ENCODE assay signal across 11 mouse cellular contexts in the genomic region with DNA sequence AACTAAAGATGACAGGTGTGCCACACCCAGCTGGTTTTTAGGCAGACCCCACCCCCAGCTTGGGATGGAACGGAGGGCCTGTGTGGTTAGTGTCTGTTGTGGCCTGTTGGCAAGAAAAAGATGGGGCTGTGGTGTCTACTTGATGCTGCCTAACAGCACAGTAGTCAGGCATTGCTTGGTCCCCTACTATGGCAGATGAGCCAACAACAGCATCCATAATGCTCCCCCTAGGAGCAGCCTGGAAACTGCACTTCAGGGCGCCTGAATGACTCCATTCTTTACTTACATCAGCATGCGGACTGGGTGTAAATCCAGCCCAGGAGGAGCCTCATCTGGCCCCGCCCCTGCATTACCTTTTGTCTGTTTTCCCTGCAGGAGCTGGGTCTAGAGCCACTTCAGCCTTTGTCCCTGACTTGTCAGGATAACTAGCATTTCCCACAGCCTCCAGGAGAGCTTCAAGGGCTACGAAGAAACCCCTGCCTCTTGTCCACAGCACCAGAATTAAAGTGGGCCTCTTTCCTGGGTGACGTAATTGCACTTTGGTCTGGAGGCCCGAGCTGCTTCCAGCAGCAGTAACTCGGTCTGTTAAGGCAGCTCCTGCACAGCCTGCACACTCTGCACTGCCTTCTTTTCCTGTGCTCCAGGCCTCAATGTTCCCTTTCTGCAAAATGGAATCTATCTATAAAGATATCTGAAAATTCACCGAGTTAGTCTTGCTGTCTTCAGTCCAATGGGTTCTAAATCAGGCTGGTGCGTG.
DNase-seq lines count a peak whose midpoint lies in the region; ATAC-seq and TF ChIP-seq lines count a peak whose summit lies in the region.
"Had no signal": no experiment of that assay in that cellular context is flagged by ENCODE, and none has a peak within 500 bp of the region (broad histone marks: within the 10 kb centered on the region; RNA-seq: fewer than 3 reads in every experiment).

No protein-coding gene starts in this region.

- H3K4me2 ChIP-seq in lung, postnatal 0 days (replicated peaks; ENCODE audit: low read depth, low read length): no peak overlapping the region
- no peak overlapping the region for H3K4me2 ChIP-seq in forebrain, embryonic 13.5 days
- H3K4me2 ChIP-seq in midbrain, embryonic 12.5 days (replicated peaks): no peak overlapping the region
- H3K4me2 ChIP-seq in kidney, embryonic 16.5 days (replicated peaks; ENCODE audit: low read depth, low read length): no peak overlapping the region

- TF ChIP-seq CTCF in lung, postnatal 0 days (IDR thresholded peaks at IDR 0.05): 0 out of 2 replicates have a peak, but pooled peaks have one; percentile 14

- WGBS in lung, postnatal 0 days: 37% methylated on average over 10 of the region's 10 CpGs
- 16% methylated on average over 9 of the region's 10 CpGs for WGBS in forebrain, embryonic 13.5 days
- 23% methylated on average over 10 of the region's 10 CpGs for WGBS in midbrain, embryonic 12.5 days
- 41% methylated on average over 10 of the region's 10 CpGs for WGBS in kidney, embryonic 16.5 days

- no peak overlapping the region for H3K4me3 ChIP-seq in lung, postnatal 0 days (ENCODE audit: low read depth, low read length)
- H3K4me3 ChIP-seq in forebrain, embryonic 13.5 days: no peak overlapping the region
- H3K4me3 ChIP-seq in midbrain, embryonic 12.5 days: no peak overlapping the region
- no peak overlapping the region for H3K4me3 ChIP-seq in kidney, embryonic 16.5 days (ENCODE audit: low read length)

- TF ChIP-seq EP300 in lung, postnatal 0 days (IDR thresholded peaks at IDR 0.05): no peak

- H3K9ac ChIP-seq in lung, postnatal 0 days (replicated peaks; ENCODE audit: low read depth): no peak overlapping the region
- H3K9ac ChIP-seq in forebrain, embryonic 13.5 days: no peak overlapping the region
- H3K9ac ChIP-seq in midbrain, embryonic 12.5 days (replicated peaks): no peak overlapping the region
- H3K9ac ChIP-seq in kidney, embryonic 16.5 days (replicated peaks; ENCODE audit: low read length): no peak overlapping the region

- DNase-seq in lung, postnatal 0 days (ENCODE audit: low spot score): no peak
- no peak for DNase-seq in lung, postnatal 4 days
- DNase-seq in thymus, postnatal 36 days: peak; percentile 41 to 63
- DNase-seq in adrenal gland, adult (ENCODE audit: inconsistent age in 2 of 2, low spot score in 1 of 2): no peak
- no peak for DNase-seq in ovary, postnatal 10 days (ENCODE audit: low spot score)
- DNase-seq: cerebellum, adult 9-11 months; right cerebral cortex, postnatal 14 days had no signal

- ATAC-seq in lung, postnatal 0 days: no peak
- ATAC-seq in forebrain, embryonic 13.5 days: peak; percentile 52; the same call in 1 of the 2 replicates
- ATAC-seq in midbrain, embryonic 12.5 days (ENCODE audit: low FRiP score, low read depth): peak; percentile 39
- no peak for ATAC-seq in kidney, embryonic 16.5 days (ENCODE audit: low FRiP score, low TSS enrichment)

- H3K9me3 ChIP-seq in lung, postnatal 0 days (ENCODE audit: low read length): no peaks in the 10 kb centered on the region
- no peaks in the 10 kb centered on the region for H3K9me3 ChIP-seq in forebrain, embryonic 13.5 days (replicated peaks)
- H3K9me3 ChIP-seq in midbrain, embryonic 12.5 days: no peaks in the 10 kb centered on the region
- H3K9me3 ChIP-seq in kidney, embryonic 16.5 days (ENCODE audit: low read length): no peaks in the 10 kb centered on the region

- H3K27ac ChIP-seq in lung, postnatal 0 days (ENCODE audit: low read length): no peak overlapping the region
- peak overlapping the region; percentile 7; the same call in 1 of the 2 replicates for H3K27ac ChIP-seq in forebrain, embryonic 13.5 days
- H3K27ac ChIP-seq in midbrain, embryonic 12.5 days (replicated peaks): no peak overlapping the region
- no peak overlapping the region for H3K27ac ChIP-seq in kidney, embryonic 16.5 days (ENCODE audit: low read length)
- H3K27ac ChIP-seq: macrophage had no signal

- H3K36me3 ChIP-seq in lung, postnatal 0 days (ENCODE audit: insufficient read depth, low read length): no peaks in the 10 kb centered on the region
- H3K36me3 ChIP-seq in forebrain, embryonic 13.5 days (ENCODE audit: poor library complexity, severe bottlenecking): no peaks in the 10 kb centered on the region
- no peaks in the 10 kb centered on the region for H3K36me3 ChIP-seq in midbrain, embryonic 12.5 days
- H3K36me3 ChIP-seq in kidney, embryonic 16.5 days (ENCODE audit: insufficient read depth, low read length): no peaks in the 10 kb centered on the region

- H3K4me1 ChIP-seq in lung, postnatal 0 days (ENCODE audit: insufficient read depth, low read depth, low read length): no peaks in the 10 kb centered on the region
- peaks cover 26% of the 10 kb centered on the region for H3K4me1 ChIP-seq in forebrain, embryonic 13.5 days
- peaks cover 27% of the 10 kb centered on the region for H3K4me1 ChIP-seq in midbrain, embryonic 12.5 days
- H3K4me1 ChIP-seq in kidney, embryonic 16.5 days (ENCODE audit: insufficient read depth, low read length): peaks cover 10% of the 10 kb centered on the region

- no peaks in the 10 kb centered on the region for H3K27me3 ChIP-seq in lung, postnatal 0 days (replicated peaks; ENCODE audit: insufficient read depth, low read length)
- H3K27me3 ChIP-seq in forebrain, embryonic 13.5 days: 0 out of 2 replicates have a peak, but pooled peaks cover 2% of the 10 kb centered on the region
- peaks cover 15% of the 10 kb centered on the region for H3K27me3 ChIP-seq in midbrain, embryonic 12.5 days
- no peaks in the 10 kb centered on the region for H3K27me3 ChIP-seq in kidney, embryonic 16.5 days (ENCODE audit: insufficient read depth, low read length)

Comparison
In these comparisons a context has a peak if more than half of its experiments do, and no peak if none do; other contexts are left out.
1. ATAC-seq: peak in forebrain, embryonic 13.5 days (single experiment) and midbrain, embryonic 12.5 days (single experiment); none in lung, postnatal 0 days (single experiment) and kidney, embryonic 16.5 days (single experiment).
2. DNase-seq: peak in thymus, postnatal 36 days (2 of 2); none in lung, postnatal 0 days (single experiment), lung, postnatal 4 days (0 of 2), adrenal gland, adult (0 of 2) and ovary, postnatal 10 days (single experiment).